Mouse (Mus musculus): ENCODE measurements around the gene Brsk1. TPM values are rescaled to one million over a fixed set of nuclear protein-coding genes. Genes with fewer than 3 reads are reported as not detected.
A peak's percentile ranks its signal among the peaks of the same experiment; 100 is the strongest.

Brsk1 gene
- polyA plus RNA-seq, 1 experiment from 2014 or later = 2.2 TPM

DNA sequence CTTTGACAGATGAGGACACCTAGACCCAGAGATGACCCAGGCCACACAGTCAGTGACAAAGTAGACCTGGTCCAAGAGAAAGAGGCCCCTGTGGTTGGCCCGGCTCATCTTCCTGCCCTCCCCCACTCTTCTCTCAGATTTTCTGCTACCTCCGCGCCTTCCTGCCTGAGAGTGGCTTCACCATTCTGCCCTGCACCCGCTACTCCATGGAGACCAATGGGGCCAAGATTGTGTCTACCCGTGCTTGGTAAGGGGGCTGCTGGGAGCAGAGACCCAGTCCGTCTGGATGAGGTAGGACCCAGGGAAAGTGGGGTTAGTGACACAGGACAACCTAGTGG lies 52.0 kb downstream of the Brsk1 start:
- H3K9ac ChIP-seq = peak overlapping the region; percentile 86
- H3K36me3 ChIP-seq = peaks cover 44% of the 10 kb centered on the region
- H3K9me3 ChIP-seq = no peaks in the 10 kb centered on the region
- WGBS = 91% methylated on average over 6 of the region's 6 CpGs
- ATAC-seq (ENCODE audit: low FRiP score, low read depth) = no peak
- H3K27me3 ChIP-seq = no peaks in the 10 kb centered on the region
- 0 out of 2 replicates have a peak overlapping the region, but pooled peaks have one; percentile 3 for H3K4me3 ChIP-seq
- H3K4me2 ChIP-seq (replicated peaks) = 0 out of 2 replicates have a peak overlapping the region, but pooled peaks have one; percentile 7
- H3K27ac ChIP-seq = no peak overlapping the region
- H3K4me1 ChIP-seq = peaks cover 32% of the 10 kb centered on the region

DNA sequence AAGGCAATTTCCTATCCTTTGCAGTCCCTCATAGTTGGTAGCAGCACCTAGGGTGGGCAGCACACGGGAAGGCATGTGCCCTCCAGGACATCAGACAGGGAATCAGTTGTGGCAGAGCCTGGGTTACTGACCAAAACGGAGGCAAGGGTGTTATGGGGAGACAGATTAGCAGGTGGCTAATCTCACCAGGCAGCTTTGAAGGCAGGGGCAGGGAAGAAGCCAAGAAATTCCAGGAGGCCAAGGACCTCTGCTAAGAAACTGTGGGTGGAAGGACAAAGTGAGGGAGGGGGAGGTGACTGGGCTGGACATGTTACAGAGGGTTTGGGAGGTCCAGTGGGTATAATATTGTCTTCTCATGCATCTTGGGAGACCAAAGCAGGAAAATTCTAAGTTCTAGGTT lies 53.0 kb downstream of the Brsk1 start:
- no peak overlapping the region for H3K4me3 ChIP-seq
- peaks cover 32% of the 10 kb centered on the region for H3K4me1 ChIP-seq
- no peak for ATAC-seq (ENCODE audit: low FRiP score, low read depth)
- H3K9ac ChIP-seq = no peak overlapping the region; the same call in 1 of the 2 replicates
- H3K27ac ChIP-seq = no peak overlapping the region
- no peaks in the 10 kb centered on the region for H3K9me3 ChIP-seq
- no peak overlapping the region for H3K4me2 ChIP-seq (replicated peaks)
- 69% methylated on average over 2 of the region's 2 CpGs for WGBS
- no peaks in the 10 kb centered on the region for H3K27me3 ChIP-seq
- H3K36me3 ChIP-seq = peaks cover 44% of the 10 kb centered on the region

DNA sequence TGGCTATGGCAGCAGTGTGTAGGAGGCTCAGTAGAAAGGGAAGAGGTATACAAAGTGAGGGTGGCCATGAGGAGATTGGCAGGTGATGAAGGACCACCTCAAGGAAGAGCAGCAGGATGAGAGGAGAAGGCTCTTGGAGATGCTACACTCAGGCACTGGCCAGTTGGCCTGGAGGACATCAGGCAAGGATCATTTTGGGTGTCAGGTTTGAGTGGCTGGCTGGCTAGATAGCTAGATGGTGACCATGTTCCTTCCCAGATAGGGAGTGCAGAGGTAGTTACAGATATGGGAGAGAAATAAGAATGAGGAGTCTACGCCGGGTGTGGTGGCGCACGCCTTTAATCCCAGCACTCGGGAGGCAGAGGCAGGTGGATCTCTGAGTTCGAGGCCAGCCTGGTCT lies 54.5 kb downstream of the Brsk1 start:
- Histone ChIP-seq H3K36me3 (peaks cover 53% of the 10 kb centered on the region), H3K4me1 (peaks cover 25% of the 10 kb centered on the region), H3K9ac (no peak overlapping the region), H3K4me2 (replicated peaks) (no peak overlapping the region), H3K9me3 (no peaks in the 10 kb centered on the region), H3K27me3 (no peaks in the 10 kb centered on the region), H3K27ac (no peak overlapping the region), H3K4me3 (no peak overlapping the region)
- ATAC-seq (ENCODE audit: low FRiP score, low read depth) = no peak
- WGBS = 95% methylated on average over 6 of the region's 6 CpGs

DNA sequence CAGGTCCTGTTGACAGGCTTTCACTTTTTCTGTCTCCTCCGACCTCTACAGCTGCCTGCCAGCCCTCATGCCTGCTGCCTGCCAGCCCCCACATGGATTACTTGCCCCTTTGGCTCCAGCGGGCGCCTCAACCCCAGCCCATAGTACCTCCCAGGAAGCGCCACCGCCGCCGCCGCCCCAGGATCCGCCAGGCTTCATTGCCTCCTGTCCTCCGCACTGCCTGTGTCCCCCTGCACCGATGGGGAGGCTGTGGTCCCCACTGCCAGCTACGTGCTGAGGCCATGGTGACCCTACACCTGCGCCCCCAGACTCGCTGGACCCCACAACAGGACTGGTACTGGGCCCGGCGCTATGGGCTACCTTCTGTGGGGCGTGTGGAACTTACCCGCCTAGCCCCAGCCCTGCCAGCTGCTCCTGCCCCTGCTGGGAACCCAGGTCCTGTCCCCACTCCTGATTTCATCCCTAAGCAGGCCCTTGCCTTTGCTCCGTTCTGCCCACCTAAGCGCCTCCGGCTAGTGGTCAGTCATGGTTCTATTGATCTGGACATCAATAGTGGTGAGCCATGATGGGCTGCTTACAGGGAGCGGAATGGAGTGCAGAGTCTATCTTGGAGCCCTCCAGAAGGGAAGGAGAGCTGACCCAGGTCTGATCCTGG lies 56.0 kb downstream of the Brsk1 start:
- Histone ChIP-seq H3K27me3 (no peaks in the 10 kb centered on the region), H3K27ac (no peak overlapping the region), H3K36me3 (peaks cover 53% of the 10 kb centered on the region), H3K9ac (no peak overlapping the region), H3K4me1 (peaks cover 17% of the 10 kb centered on the region), H3K9me3 (no peaks in the 10 kb centered on the region), H3K4me2 (replicated peaks) (no peak overlapping the region), H3K4me3 (no peak overlapping the region)
- no peak for ATAC-seq (ENCODE audit: low FRiP score, low read depth)
- 84% methylated on average over 22 of the region's 22 CpGs for WGBS

DNA sequence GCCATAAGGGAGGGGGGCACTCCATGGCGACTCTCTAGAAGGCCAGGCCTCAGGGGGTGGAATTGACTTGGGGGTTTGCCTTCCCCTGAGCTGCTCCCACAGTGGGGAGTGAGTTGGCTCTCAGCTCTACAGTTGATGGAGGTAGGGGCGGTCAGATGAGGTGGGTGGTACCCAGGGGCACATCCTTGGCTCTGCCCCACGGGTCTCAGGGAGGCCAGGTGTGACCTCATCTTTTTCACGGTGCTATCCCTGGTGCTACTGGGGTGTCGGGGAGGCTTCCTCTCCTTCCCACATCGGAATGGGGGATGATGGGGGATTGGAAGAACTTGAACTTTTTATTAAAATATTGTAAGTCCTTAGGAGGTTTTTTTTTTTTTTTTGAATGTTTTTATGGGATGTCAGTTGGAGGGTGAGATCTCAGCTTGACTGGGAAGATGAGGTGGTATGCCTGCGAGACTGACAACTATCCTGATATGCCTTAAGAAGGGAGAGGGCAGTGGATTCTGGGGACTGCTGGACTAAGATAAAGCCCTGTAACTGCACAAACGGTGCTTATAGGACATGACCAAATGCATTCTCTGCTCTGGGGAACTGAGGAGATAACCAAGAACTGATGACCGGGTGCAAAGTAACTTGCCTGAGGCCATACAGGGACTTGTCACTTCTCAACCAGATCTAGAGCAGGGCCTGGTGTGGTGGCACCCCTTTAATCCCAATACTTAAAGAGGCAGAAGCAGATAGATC lies 56.9 kb downstream of the Brsk1 start:
- WGBS = 64% methylated on average over 9 of the region's 9 CpGs
- no peak for ATAC-seq (ENCODE audit: low FRiP score, low read depth)
- H3K36me3 ChIP-seq = peaks cover 49% of the 10 kb centered on the region
- H3K27ac ChIP-seq = no peak overlapping the region
- no peaks in the 10 kb centered on the region for H3K27me3 ChIP-seq
- peaks cover 17% of the 10 kb centered on the region for H3K4me1 ChIP-seq
- H3K9me3 ChIP-seq = no peaks in the 10 kb centered on the region
- H3K4me3 ChIP-seq = no peak overlapping the region
- no peak overlapping the region for H3K4me2 ChIP-seq (replicated peaks)
- no peak overlapping the region for H3K9ac ChIP-seq

DNA sequence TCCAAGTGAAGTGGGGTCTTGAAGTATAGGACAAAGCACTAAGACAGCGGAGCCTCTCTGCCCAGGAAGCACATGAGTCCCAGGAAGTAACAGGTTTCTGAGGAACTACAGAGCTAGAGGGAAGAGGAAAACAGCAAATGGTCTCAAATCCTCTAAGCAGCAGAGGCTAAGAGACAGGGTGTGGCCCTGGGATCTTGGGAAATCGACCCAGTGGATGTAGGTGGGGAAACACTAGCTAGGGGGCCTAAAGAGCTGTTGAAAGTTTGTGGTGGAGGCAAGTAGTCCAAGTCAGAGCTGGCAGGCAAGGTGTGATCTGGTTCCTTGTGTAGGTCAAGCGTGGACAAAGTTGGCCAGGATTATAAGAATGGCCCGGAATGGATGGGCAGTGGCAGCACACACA lies 57.9 kb downstream of the Brsk1 start:
- Histone ChIP-seq H3K4me2 (replicated peaks) (no peak overlapping the region), H3K9me3 (no peaks in the 10 kb centered on the region), H3K4me1 (peaks cover 21% of the 10 kb centered on the region), H3K27ac (no peak overlapping the region), H3K36me3 (peaks cover 40% of the 10 kb centered on the region), H3K9ac (no peak overlapping the region), H3K27me3 (no peaks in the 10 kb centered on the region), H3K4me3 (no peak overlapping the region)
- ATAC-seq (ENCODE audit: low FRiP score, low read depth) = no peak
- WGBS = 73% methylated on average over 4 of the region's 4 CpGs

DNA sequence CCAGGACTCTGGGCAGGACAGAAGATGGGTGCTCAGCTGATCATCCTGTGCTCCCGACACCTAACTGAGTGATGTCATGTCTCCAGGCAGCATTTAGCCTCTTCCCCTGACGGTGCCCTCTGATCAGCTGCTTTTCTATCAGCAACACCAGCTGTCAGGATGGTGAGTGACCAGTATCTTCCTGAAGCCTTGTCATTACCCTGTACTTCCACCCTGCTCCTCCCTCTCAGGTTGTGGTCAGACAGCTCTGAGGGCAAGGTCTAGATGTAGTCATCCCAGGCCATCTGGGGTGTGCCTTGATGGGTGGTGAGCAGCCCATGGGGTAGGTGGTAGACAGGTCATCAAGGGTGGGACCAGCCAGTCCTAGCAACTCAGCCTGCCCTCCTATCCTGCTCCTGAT lies 58.8 kb downstream of the Brsk1 start:
- Histone ChIP-seq H3K27me3 (no peaks in the 10 kb centered on the region), H3K4me2 (replicated peaks) (no peak overlapping the region), H3K9me3 (no peaks in the 10 kb centered on the region), H3K4me1 (peaks cover 21% of the 10 kb centered on the region), H3K36me3 (peaks cover 32% of the 10 kb centered on the region), H3K27ac (no peak overlapping the region), H3K9ac (no peak overlapping the region), H3K4me3 (no peak overlapping the region)
- 88% methylated on average over 2 of the region's 2 CpGs for whole genome bisulfite sequencing
- no peak for ATAC-seq (ENCODE audit: low FRiP score, low read depth)

DNA sequence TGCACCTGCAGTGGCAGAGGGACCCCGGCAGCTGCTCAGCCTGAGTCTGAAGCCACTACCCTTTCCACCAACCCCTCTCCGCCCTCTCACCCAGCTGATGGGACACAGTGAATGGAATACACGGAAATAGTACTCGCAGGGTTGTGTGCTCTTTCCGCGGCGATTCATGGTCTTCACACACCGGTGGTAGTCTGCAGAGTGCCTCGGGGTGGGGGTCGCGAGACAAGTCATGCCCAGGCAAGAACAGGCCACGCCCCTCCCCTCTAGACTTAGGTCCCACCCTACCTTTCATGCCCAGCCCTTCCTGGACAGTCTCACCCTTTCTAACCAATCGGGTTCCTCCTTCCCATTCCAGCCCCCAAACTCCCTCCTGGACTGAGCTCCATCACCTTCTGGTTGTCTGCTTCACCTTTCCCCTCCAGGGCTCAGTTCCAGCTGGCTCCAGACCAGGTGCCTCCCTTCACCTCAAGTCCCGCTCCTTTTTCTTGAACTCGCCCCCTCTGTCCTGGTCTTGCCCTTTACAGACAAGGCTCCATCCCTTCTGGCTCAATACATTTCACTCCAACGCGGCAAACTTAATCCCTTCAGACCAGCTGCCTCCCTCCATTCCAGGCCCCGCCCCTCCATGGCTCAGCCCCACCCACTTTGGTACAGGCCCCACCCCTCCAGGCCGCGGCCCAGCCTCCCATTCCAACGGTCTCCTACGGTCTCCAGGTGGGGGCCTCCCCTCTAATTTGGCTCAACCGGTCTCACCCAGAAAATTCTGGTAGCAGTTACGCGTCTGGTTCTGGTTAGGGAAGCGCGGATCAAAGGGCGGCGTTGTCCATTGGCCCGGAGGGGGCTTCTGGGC lies 61.8 kb downstream of the Brsk1 start:
- H3K36me3 ChIP-seq = peaks cover 9% of the 10 kb centered on the region
- peak overlapping the region; percentile 56 for H3K9ac ChIP-seq
- 1% methylated on average over 30 of the region's 30 CpGs for WGBS
- H3K9me3 ChIP-seq = no peaks in the 10 kb centered on the region
- no peaks in the 10 kb centered on the region for H3K27me3 ChIP-seq
- ATAC-seq (ENCODE audit: low FRiP score, low read depth) = peak; percentile 81
- H3K4me2 ChIP-seq (replicated peaks) = peak overlapping the region; percentile 65
- H3K4me3 ChIP-seq = peak overlapping the region; percentile 47
- peak overlapping the region; percentile 53; the same call in 1 of the 2 replicates for H3K27ac ChIP-seq
- H3K4me1 ChIP-seq = peaks cover 21% of the 10 kb centered on the region

DNA sequence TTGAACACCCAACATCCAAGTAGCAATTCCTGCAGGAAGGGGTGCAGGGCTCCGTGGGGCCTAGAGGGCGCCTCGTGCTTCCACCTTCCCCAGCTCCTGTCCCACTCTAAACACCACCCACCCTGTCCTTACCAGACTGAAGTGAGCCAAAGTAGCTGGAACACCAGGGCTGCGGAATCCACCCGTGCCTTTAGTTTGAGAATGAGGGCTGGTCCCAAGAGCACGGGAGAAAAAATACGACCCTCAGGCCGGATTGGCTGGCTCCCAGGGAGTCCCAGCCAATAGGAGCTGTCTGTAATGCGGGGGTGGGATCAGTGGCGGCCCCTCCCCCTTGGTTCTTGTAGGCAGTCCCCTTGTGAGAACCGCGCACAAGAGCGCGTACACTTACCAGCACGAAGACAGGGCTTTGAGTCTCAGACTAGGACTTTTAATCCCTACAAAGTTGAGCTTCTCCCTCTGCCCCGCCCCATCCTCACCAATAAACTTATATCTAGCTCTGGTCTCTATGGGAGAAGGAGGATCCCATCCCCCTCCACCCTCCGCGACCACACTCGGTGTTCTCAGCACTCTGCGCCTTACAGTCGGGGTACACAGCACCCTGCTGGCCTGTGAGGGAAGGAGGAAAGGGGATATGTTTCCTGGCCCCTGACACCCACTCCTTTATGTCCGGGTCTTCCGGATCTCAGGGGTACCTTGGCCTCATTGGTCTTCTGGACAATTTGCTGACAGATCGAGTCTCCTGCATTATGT lies 62.6 kb downstream of the Brsk1 start, which contains the start of gene Cox6b2:
Cox6b2 (minus strand) TSS at position 274 of the 750 bp plus-strand sequence.
- Histone ChIP-seq H3K4me3 (peak within 1 kb of the TSS; percentile 47), H3K9ac (peak within 1 kb of the TSS; percentile 56), H3K4me1 (peaks cover 21% of the 10 kb centered on the region), H3K4me2 (replicated peaks) (peak within 1 kb of the TSS; percentile 65), H3K27ac (peak within 1 kb of the TSS; percentile 53; the same call in 1 of the 2 replicates), H3K36me3 (peaks cover 9% of the 10 kb centered on the region), H3K9me3 (no peaks in the 10 kb centered on the region), H3K27me3 (no peaks in the 10 kb centered on the region)
- 4% methylated on average over 24 of the region's 24 CpGs for WGBS
- ATAC-seq (ENCODE audit: low FRiP score, low read depth) = peak; percentile 96

DNA sequence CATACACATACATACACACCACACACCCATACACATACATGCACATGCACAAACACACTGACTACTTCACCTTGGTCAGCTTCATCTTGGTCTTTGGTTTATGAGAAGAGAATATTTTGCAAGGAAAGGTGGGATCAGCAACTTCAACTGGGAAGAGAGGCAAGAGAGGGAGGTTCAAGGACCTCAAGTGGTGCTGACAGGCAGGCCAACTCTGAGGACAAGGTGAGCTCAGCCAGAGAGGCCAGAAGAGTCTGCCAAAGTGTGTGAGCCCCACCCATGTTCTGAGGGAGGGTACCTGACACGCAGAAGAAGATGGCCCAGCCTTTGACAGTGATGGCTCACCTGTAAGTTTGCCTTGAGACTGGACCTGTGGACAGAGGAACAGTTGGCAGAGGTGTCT lies 69.3 kb downstream of the Brsk1 start:
- Histone ChIP-seq H3K27ac (no peak overlapping the region), H3K4me2 (replicated peaks) (no peak overlapping the region), H3K9ac (no peak overlapping the region), H3K9me3 (no peaks in the 10 kb centered on the region), H3K4me1 (no peaks in the 10 kb centered on the region), H3K4me3 (no peak overlapping the region), H3K27me3 (no peaks in the 10 kb centered on the region; the same call in 1 of the 2 replicates), H3K36me3 (no peaks in the 10 kb centered on the region)
- no peak for ATAC-seq (ENCODE audit: low FRiP score, low read depth)
- WGBS = 59% methylated on average over 1 of the region's 1 CpGs

DNA sequence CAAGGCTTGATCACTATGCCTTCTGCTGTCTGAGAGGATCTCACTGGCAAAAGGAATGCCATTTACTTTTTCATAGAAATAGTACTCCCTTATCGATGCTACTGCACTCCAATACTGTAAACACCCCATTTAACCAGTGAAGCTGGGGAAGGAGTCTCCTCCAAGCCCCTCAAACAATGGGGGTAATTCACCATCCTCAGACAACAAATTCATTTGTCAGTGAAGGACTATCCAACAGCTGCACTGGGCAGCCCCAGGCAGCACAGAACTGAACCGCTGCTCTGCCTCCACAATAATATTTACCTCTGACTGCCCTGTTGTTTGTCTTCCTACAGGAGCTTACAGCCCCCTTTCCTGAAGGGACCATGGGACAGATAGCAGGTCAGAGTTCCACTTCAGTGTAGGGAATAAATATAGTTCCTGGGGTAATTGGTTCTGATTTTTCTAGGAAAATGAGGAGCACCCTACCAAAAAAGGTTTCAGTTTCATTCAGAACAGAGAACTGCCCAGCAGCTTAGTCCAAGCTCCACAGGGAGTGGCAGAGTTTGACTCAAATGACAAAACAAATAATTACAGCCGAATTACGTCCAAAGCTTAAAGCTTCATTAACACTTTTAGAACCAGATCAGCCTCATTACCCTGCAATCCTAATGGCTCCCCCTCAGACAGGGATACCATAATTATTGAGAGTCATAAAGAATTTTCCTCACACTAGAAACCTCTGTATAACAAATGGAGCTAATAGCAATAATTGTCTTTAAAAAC lies 74.7 kb downstream of the Brsk1 start:
- H3K27me3 ChIP-seq = no peaks in the 10 kb centered on the region
- no peaks in the 10 kb centered on the region for H3K36me3 ChIP-seq
- no peaks in the 10 kb centered on the region for H3K4me1 ChIP-seq
- H3K4me3 ChIP-seq = no peak overlapping the region
- H3K27ac ChIP-seq = no peak overlapping the region
- no peak overlapping the region for H3K9ac ChIP-seq
- H3K9me3 ChIP-seq = no peaks in the 10 kb centered on the region
- H3K4me2 ChIP-seq (replicated peaks) = no peak overlapping the region
- 21% methylated on average over 4 of the region's 4 CpGs for WGBS
- no peak for ATAC-seq (ENCODE audit: low FRiP score, low read depth)

Measured in limb, embryonic 13.5 days (tissue).